Mouse (Mus musculus) CH12.LX (cell line): ENCODE measurements around the gene Pigg. TPM values are rescaled to one million over a fixed set of nuclear protein-coding genes. Genes with fewer than 3 reads are reported as not detected.

Source experiments
- DNase-seq: peaks from one replicate; pipeline ENCODE4 v3.0.0-alpha.2; 2013; ENCODE audit errors: extremely low read depth
- H3K27ac ChIP-seq: 2 replicates; pipeline ENCODE4 v1.5.1; 2012; ENCODE audit warnings: low read depth, mild to moderate bottlenecking, control low read depth, moderate library complexity; ENCODE audit not compliant: insufficient read depth
- H3K27me3 ChIP-seq: replicated peaks from 2 replicates; pipeline ENCODE3; 2012; ENCODE audit warnings: inconsistent platforms
- H3K36me3 ChIP-seq, 2 experiments: replicated peaks in 1 of 2; 2 replicates each; pipeline versions ENCODE3 to v1.6.1; 2012; ENCODE audit warnings: inconsistent platforms in 1 of 2, low read length in 1 of 2, mild to moderate bottlenecking in 1 of 2, mixed read lengths in 1 of 2, moderate library complexity in 1 of 2; ENCODE audit not compliant: control insufficient read depth in 1 of 2, insufficient read depth in 1 of 2
- H3K4me1 ChIP-seq, 2 experiments: 2 replicates each; pipeline ENCODE4 v1.6.1; 2012; ENCODE audit warnings: inconsistent platforms in 1 of 2, moderate library complexity in 1 of 2; ENCODE audit not compliant: insufficient read depth in 2 of 2, control insufficient read depth in 1 of 2
- H3K4me2 ChIP-seq: 2 replicates; pipeline ENCODE4 v1.6.1; 2012; ENCODE audit warnings: low read depth, mild to moderate bottlenecking, control low read depth; ENCODE audit not compliant: poor library complexity, insufficient read depth, severe bottlenecking
- H3K4me3 ChIP-seq, 3 experiments: fragments of 150-350 bp in 1 of 3; sonication (generic) in 1 of 3; replicated peaks in 1 of 3; 2 replicates each; pipeline versions ENCODE3 to v1.5.1; 2011 to 2012; ENCODE audit warnings: low read depth in 2 of 3, low read length in 2 of 3, mild to moderate bottlenecking in 2 of 3, moderate library complexity in 2 of 3, control low read depth in 1 of 3, improper control_type of control experiment in 1 of 3, inconsistent platforms in 1 of 3, mixed read lengths in 1 of 3; ENCODE audit not compliant: poor library complexity in 1 of 3
- H3K79me2 ChIP-seq: replicated peaks from 2 replicates; pipeline ENCODE4 v1.6.1; 2012; ENCODE audit warnings: mild to moderate bottlenecking, moderate library complexity; ENCODE audit not compliant: control insufficient read depth, poor library complexity, insufficient read depth, severe bottlenecking; ENCODE audit errors: extremely low read depth
- H3K9ac ChIP-seq: 2 replicates; pipeline ENCODE4 v1.6.1; 2012; ENCODE audit warnings: low read depth, mild to moderate bottlenecking, control low read depth, moderate library complexity; ENCODE audit not compliant: insufficient read depth
- H3K9me3 ChIP-seq: replicated peaks from 2 replicates; pipeline ENCODE3; 2012; ENCODE audit warnings: low read length, inconsistent platforms, mixed read lengths
- BHLHE40 ChIP-seq: IDR thresholded peaks from 2 replicates; pipeline ENCODE4 v1.6.1; 2011; ENCODE audit warnings: mild to moderate bottlenecking, low read depth, low read length, improper control_type of control experiment
- CHD1 ChIP-seq: IDR thresholded peaks from 2 replicates; pipeline ENCODE4 v1.6.1; 2012; ENCODE audit warnings: low read depth, low read length, improper control_type of control experiment, inconsistent platforms
- CHD2 ChIP-seq: IDR thresholded peaks from 2 replicates; pipeline ENCODE4 v1.6.1; 2011; ENCODE audit warnings: low read length, improper control_type of control experiment
- E2F4 ChIP-seq: IDR thresholded peaks from 2 replicates; pipeline ENCODE4 v1.6.1; 2011; ENCODE audit warnings: low read depth, low read length, improper control_type of control experiment; ENCODE audit not compliant: insufficient replicate concordance
- ETS1 ChIP-seq: conservative IDR thresholded peaks from 2 replicates; pipeline ENCODE4 v1.6.1; 2012; ENCODE audit warnings: low read depth, mild to moderate bottlenecking, inconsistent platforms, low read length, improper control_type of control experiment, moderate library complexity
- GABPA ChIP-seq: IDR thresholded peaks from 2 replicates; pipeline ENCODE4 v1.6.1; 2012; ENCODE audit warnings: low read depth, low read length, improper control_type of control experiment, inconsistent platforms; ENCODE audit not compliant: insufficient replicate concordance
- HCFC1 ChIP-seq: IDR thresholded peaks from 2 replicates; pipeline ENCODE4 v1.6.1; 2012; ENCODE audit warnings: low read depth, mild to moderate bottlenecking, inconsistent platforms, low read length, improper control_type of control experiment
- IRF4 ChIP-seq: IDR thresholded peaks from 2 replicates; pipeline ENCODE4 v1.6.1; 2014; ENCODE audit warnings: low read depth, mild to moderate bottlenecking, inconsistent platforms, low read length, improper control_type of control experiment
- JUND ChIP-seq: conservative IDR thresholded peaks from 2 replicates; pipeline ENCODE4 v1.6.1; 2011; ENCODE audit warnings: low read depth, low read length, improper control_type of control experiment
- MAFK ChIP-seq: IDR thresholded peaks from 2 replicates; pipeline ENCODE4 v1.6.1; 2011; ENCODE audit warnings: low read length, improper control_type of control experiment; ENCODE audit not compliant: insufficient replicate concordance
- MEF2A ChIP-seq: IDR thresholded peaks from 2 replicates; pipeline ENCODE4 v1.6.1; 2014; ENCODE audit warnings: low read depth, mild to moderate bottlenecking, inconsistent platforms, low read length, improper control_type of control experiment, borderline replicate concordance
- MXI1 ChIP-seq: IDR thresholded peaks from 2 replicates; pipeline ENCODE4 v1.6.1; 2011; ENCODE audit warnings: mild to moderate bottlenecking, low read depth, low read length, improper control_type of control experiment
- MYC ChIP-seq: IDR thresholded peaks from 2 replicates; pipeline ENCODE4 v1.6.1; 2011; ENCODE audit warnings: low read depth, mild to moderate bottlenecking, improper control_type of control experiment, low read length
- PAX5 ChIP-seq: IDR thresholded peaks from 2 replicates; pipeline ENCODE4 v1.6.1; 2012; ENCODE audit warnings: low read length, inconsistent platforms, mixed read lengths
- POLR2AphosphoS2 ChIP-seq: IDR thresholded peaks from 2 replicates; pipeline ENCODE4 v1.6.1; 2011; ENCODE audit warnings: low read depth, low read length, improper control_type of control experiment
- RAD21 ChIP-seq: IDR thresholded peaks from 2 replicates; pipeline ENCODE4 v1.6.1; 2011; ENCODE audit warnings: low read depth, mild to moderate bottlenecking, low read length, improper control_type of control experiment, moderate library complexity
- RCOR1 ChIP-seq: conservative IDR thresholded peaks from 2 replicates; pipeline ENCODE4 v1.6.1; 2012; ENCODE audit warnings: low read depth, mild to moderate bottlenecking, inconsistent platforms, low read length, improper control_type of control experiment
- SIN3A ChIP-seq: IDR thresholded peaks from 2 replicates; pipeline ENCODE4 v1.6.1; 2012; ENCODE audit warnings: low read length, improper control_type of control experiment, inconsistent platforms
- SMC3 ChIP-seq: IDR thresholded peaks from 2 replicates; pipeline ENCODE4 v1.6.1; 2011; ENCODE audit warnings: low read depth, low read length, improper control_type of control experiment
- TBP ChIP-seq: conservative IDR thresholded peaks from 2 replicates; pipeline ENCODE4 v1.6.1; 2011; ENCODE audit warnings: low read depth, low read length, improper control_type of control experiment
- TCF12 ChIP-seq: IDR thresholded peaks from 2 replicates; pipeline ENCODE4 v1.6.1; 2014; ENCODE audit warnings: low read depth, mild to moderate bottlenecking, inconsistent platforms, low read length, improper control_type of control experiment
- ZC3H11A ChIP-seq: IDR thresholded peaks from 2 replicates; pipeline ENCODE4 v1.6.1; 2012; ENCODE audit warnings: low read depth, mild to moderate bottlenecking, inconsistent platforms, low read length, improper control_type of control experiment
- ZMIZ1 ChIP-seq: IDR thresholded peaks from 2 replicates; pipeline ENCODE4 v1.6.1; 2012; ENCODE audit warnings: low read depth, mild to moderate bottlenecking, inconsistent platforms, low read length, improper control_type of control experiment
- dilution Hi-C: fragments of 300-500 bp; cut with MboI; formaldehyde crosslinking; loops from 2 replicates; pipeline ENCODE4 v1.14.3; 2020; ENCODE audit warnings: low sequenced_read_pairs; ENCODE audit not compliant: extremely low pct_unique_long_range_greater_than_20kb, extremely low pct_ligation_motif_present
- in situ Hi-C: fragments of 300-500 bp; cut with MboI; formaldehyde crosslinking; loops from 3 replicates; pipeline ENCODE4 v1.14.3; 2019; ENCODE audit warnings: low sequenced_read_pairs, low pct_ligation_motif_present, low pct_unique_long_range_greater_than_20kb, mixed read lengths
- polyA plus RNA-seq: library from polyadenylated mRNA; unstranded; fragments of >175 nt; gene quantifications from 2 replicates; pipeline ENCODE4 v1.2.1, GENCODE M21; 2012; ENCODE audit warnings: low read depth; ENCODE audit not compliant: insufficient read length
- total RNA-seq, 2 experiments: library from RNA; depleted of rRNA; stranded (reverse); fragments of 300-350 nt in 1 of 2; fragments of >200 nt in 1 of 2; gene quantifications; 2 replicates each; pipeline ENCODE4 v1.2.3; 2012 to 2014

Gene Pigg
- total and polyA plus RNA-seq, 3 experiments, result 6.4 to 9.8 (median 9.7) TPM

DNA sequence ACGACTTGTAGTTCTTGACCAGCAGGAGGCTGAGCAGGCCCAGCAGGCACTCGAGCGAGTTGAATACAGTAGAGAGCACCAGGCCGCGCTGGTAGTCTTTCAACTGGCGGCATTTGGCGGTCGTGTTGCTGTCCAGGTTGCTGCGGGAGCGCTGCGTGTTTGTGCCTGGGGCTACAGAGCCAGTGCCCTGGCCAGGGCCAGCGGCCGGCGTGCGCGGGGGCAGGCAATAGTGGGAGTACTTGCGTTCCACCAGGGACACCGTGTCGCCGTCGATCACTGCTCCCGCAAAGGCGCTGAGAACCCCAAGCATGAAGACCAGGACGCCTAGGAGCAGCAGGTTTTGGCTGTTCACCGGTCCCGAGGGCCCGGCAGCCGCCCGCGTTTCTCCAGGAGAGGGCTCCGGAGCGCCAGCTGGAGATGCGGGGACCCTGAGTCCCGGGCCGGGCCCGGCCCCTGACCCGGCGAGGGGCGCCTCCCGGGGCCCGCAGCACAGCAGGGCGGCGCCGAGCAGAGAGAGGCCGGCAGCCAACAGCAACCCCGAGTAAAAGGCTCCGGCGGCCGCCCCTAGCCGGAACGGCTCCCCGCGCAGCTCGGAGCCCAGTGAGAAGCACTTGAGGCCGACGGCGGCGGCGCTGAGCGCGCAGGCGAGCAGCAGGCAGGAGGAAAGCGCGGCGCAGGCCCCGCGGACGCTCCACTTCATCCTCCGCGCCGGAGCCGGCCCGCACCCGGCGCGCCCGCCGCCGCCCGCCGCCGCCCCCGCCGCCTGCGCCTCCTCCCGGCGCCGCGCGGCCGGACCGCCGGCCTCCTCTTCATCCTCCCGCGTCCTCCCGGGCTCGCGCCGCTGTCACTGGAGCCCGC lies 54.8 kb downstream of the Pigg start:
- H3K4me1 ChIP-seq, result no peaks in the 10 kb centered on the region
- H3K27ac ChIP-seq, result no peak overlapping the region
- no peaks in the 10 kb centered on the region for H3K79me2 ChIP-seq
- dilution Hi-C loops, result no loop called here
- peaks cover 12% of the 10 kb centered on the region for H3K27me3 ChIP-seq
- H3K4me2 ChIP-seq, result peak overlapping the region; percentile 55
- in situ Hi-C loops, result no loop called here
- no peaks in the 10 kb centered on the region for H3K36me3 ChIP-seq
- TF ChIP-seq SMC3 (no peak), POLR2AphosphoS2 (no peak), MYC (no peak), BHLHE40 (no peak), JUND (no peak), ETS1 (no peak)
- TF ChIP-seq, all 38 proteins: peak for 0
- Histone ChIP-seq H3K4me3 (no peak overlapping the region), H3K9me3 (peaks cover 21% of the 10 kb centered on the region), H3K9ac (no peak overlapping the region)
- DNase-seq, result no peak

DNA sequence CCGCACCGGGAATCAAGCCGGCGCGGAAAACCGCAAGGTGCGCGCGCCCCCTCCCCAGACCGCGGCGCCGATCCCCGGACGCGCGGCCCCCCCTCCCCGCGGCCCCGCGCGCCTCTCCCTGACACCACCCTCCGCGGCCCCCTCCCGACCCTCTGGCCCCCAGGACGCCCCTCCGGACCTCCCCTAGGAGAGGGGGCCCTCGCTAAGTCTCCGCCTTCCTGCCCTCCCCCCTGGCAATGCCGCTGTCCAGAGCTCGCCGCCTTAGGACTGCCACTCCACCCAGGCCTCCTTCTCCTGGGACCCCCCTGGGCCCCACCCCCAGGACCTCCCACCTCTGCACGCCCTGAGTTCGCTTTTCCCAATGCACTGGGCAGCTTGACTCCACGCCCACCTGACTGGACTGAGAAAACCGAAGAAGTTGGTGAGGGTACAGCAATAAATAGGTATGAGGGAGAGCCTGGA lies 55.5 kb downstream of the Pigg start, which contains the start of gene Gm42517:
Gene Gm42517 (minus strand): TSS at position 52 of the 462 bp plus-strand sequence.
- peaks cover 21% of the 10 kb centered on the region for H3K9me3 ChIP-seq
- peak within 1 kb of the TSS; percentile 55 for H3K4me2 ChIP-seq
- peaks cover 0 to under 1% of the 10 kb centered on the region in 2 experiments; a peak in 1 of 4 replicates for H3K4me1 ChIP-seq
- no peak within 1 kb of the TSS for H3K9ac ChIP-seq
- dilution Hi-C loops (no loop called here), in situ Hi-C loops (no loop called here)
- peaks cover 12% of the 10 kb centered on the region for H3K27me3 ChIP-seq
- no peaks in the 10 kb centered on the region for H3K36me3 ChIP-seq
- H3K79me2 ChIP-seq, result no peaks in the 10 kb centered on the region
- DNase-seq, result no peak
- H3K27ac ChIP-seq, result no peak within 1 kb of the TSS
- no peak within 1 kb of the TSS for H3K4me3 ChIP-seq
- TF ChIP-seq PAX5 (no peak), IRF4 (no peak), ETS1 (no peak), MEF2A (no peak)

DNA sequence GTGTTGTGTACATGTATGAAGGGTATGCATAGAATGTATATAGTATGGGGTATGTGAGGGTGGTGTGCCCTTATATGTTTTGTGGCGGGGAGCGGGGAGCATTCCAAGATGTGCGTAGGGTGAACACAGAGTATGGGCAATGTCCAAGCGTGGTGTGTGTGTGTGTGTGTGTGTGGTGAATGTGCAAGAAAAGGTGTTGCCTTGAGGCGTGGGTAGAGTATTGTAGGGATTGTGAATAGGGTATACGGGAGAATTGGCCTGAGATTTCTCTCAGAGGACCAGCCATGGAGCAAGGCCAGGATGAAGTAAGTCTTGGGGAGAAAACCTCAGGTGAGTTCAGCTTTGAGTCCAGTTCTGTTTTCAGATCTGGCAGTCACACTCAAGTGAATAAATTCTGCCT lies 56.0 kb downstream of the Pigg start:
- H3K4me3 ChIP-seq, result no peak overlapping the region
- dilution Hi-C loops (no loop called here), in situ Hi-C loops (no loop called here)
- H3K4me1 ChIP-seq, result peaks cover 2 to 3% of the 10 kb centered on the region in 2 experiments; a peak in 2 of 4 replicates
- H3K9me3 ChIP-seq, result peaks cover 21% of the 10 kb centered on the region
- H3K9ac ChIP-seq, result no peak overlapping the region
- no peaks in the 10 kb centered on the region for H3K79me2 ChIP-seq
- DNase-seq, result no peak
- no peak overlapping the region; the same call in 1 of the 2 replicates for H3K4me2 ChIP-seq
- no peaks in the 10 kb centered on the region for H3K36me3 ChIP-seq
- TF ChIP-seq HCFC1, result no peak
- no peak for TF ChIP-seq RAD21
- no peak for TF ChIP-seq E2F4
- no peak for TF ChIP-seq SIN3A
- TF ChIP-seq TBP, result no peak
- TF ChIP-seq MAFK, result no peak
- no peak for TF ChIP-seq CHD1
- no peak for TF ChIP-seq ZMIZ1
- no peak for TF ChIP-seq BHLHE40
- TF ChIP-seq MXI1, result no peak
- no peak for TF ChIP-seq RCOR1
- TF ChIP-seq IRF4, result no peak
- TF ChIP-seq PAX5, result no peak
- TF ChIP-seq ZC3H11A, result no peak
- TF ChIP-seq POLR2AphosphoS2, result no peak
- no peak for TF ChIP-seq CHD2
- no peak for TF ChIP-seq TCF12
- TF ChIP-seq JUND, result no peak
- TF ChIP-seq GABPA, result no peak
- peaks cover 12% of the 10 kb centered on the region for H3K27me3 ChIP-seq
- no peak overlapping the region for H3K27ac ChIP-seq
